Mouse (Mus musculus) ES-Bruce4 (cell line): Measurements from ENCODE around the gene Cdk5rap2.

ENCODE experiments used
- CTCF ChIP-seq: IDR thresholded peaks from one replicate; pipeline ENCODE4 v1.8.1; 2011; ENCODE audit warnings: low read depth, low read length
- POLR2A ChIP-seq: IDR thresholded peaks from one replicate; pipeline ENCODE4 v1.8.1; 2011; ENCODE audit warnings: low read length; ENCODE audit not compliant: insufficient read depth

DNA sequence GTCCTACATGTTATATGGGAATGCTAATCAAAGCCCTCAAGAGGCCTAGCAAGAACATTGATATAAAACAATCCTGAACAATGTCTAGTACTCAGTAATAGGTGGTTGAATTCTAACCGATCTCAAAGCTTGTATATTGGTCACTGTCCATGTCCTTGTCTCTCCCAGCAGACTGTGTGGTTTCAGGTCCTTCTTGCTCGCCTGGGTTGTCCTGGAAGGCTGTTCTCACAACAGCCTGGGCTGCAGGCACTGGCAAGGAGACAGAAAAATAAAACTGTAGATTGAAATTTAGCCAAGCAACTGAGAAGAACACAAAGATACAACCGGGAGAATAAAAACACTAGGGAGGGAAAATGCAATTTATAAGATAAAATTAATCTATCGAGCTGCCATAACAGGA, 137.7 kb downstream of the Cdk5rap2 start:
- TF ChIP-seq CTCF (no peak), POLR2A (no peak)
